In genomic region chr11:118215928-118216458, GRCm38 (mm10) we compare ENCODE assay signal across 15 mouse cellular contexts. TPM values are rescaled to one million over a fixed set of nuclear protein-coding genes. Genes with fewer than 3 reads are reported as not detected.
DNase-seq lines count a peak whose midpoint lies in the region; ATAC-seq and TF ChIP-seq lines count a peak whose summit lies in the region.
"Had no signal": no experiment of that assay in that cellular context is flagged by ENCODE, and none has a peak within 500 bp of the region (broad histone marks: within the 10 kb centered on the region; RNA-seq: fewer than 3 reads in every experiment).

No protein-coding gene starts in this region.

- no peak overlapping the region for H3K9ac ChIP-seq in liver, adult 2 months (ENCODE audit: low read depth, low read length)
- no peak overlapping the region for H3K9ac ChIP-seq in liver, embryonic 12.5 days
- no peak overlapping the region for H3K9ac ChIP-seq in embryonic facial prominence, embryonic 15.5 days
- H3K9ac ChIP-seq in stomach, embryonic 15.5 days = no peak overlapping the region
- H3K9ac ChIP-seq: forebrain, embryonic 12.5 days had no signal

- peak overlapping the region; percentile 30; the same call in 1 of the 2 replicates for H3K27ac ChIP-seq in liver, adult 2 months (replicated peaks; ENCODE audit: insufficient read depth, low read depth, low read length)
- H3K27ac ChIP-seq in liver, embryonic 12.5 days = no peak overlapping the region
- H3K27ac ChIP-seq in embryonic facial prominence, embryonic 15.5 days (replicated peaks) = peak overlapping the region; percentile 39; the same call in 1 of the 2 replicates
- peak overlapping the region; percentile 73 for H3K27ac ChIP-seq in stomach, embryonic 15.5 days
- H3K27ac ChIP-seq: forebrain, embryonic 12.5 days had no signal

- peaks cover 16% of the 10 kb centered on the region for H3K4me1 ChIP-seq in liver, adult 2 months (ENCODE audit: control insufficient read depth, insufficient read depth, low read length)
- peaks cover 22% of the 10 kb centered on the region for H3K4me1 ChIP-seq in liver, embryonic 12.5 days
- H3K4me1 ChIP-seq in embryonic facial prominence, embryonic 15.5 days = peaks cover 32% of the 10 kb centered on the region
- peaks cover 32% of the 10 kb centered on the region for H3K4me1 ChIP-seq in stomach, embryonic 15.5 days

- ATAC-seq in liver, embryonic 12.5 days = no peak
- ATAC-seq in embryonic facial prominence, embryonic 15.5 days (ENCODE audit: insufficient number of reproducible peaks, low FRiP score, low TSS enrichment, low read depth) = no peak
- peak; percentile 14; the same call in 1 of the 2 replicates for ATAC-seq in stomach, embryonic 15.5 days (ENCODE audit: insufficient read depth, low FRiP score, low read depth)
- ATAC-seq: hindbrain, embryonic 16.5 days had no signal

- no peak overlapping the region for H3K4me3 ChIP-seq in liver, adult 2 months (ENCODE audit: insufficient read depth, low read depth, low read length)
- H3K4me3 ChIP-seq in liver, embryonic 12.5 days = no peak overlapping the region
- H3K4me3 ChIP-seq in embryonic facial prominence, embryonic 15.5 days (replicated peaks) = no peak overlapping the region
- H3K4me3 ChIP-seq in stomach, embryonic 15.5 days (replicated peaks) = no peak overlapping the region
- H3K4me3 ChIP-seq: forebrain, embryonic 12.5 days had no signal

- intact Hi-C loops in heart, postnatal 14 days (cut with DNase I) = loop anchor here (5.0 kb wide), 1 partner anchor 34 kb away; no protein-coding TSS in a partner anchor

- peak; percentile 89 for DNase-seq in heart, adult 11 months
- no peak for DNase-seq in heart, postnatal 14 days
- no peak for DNase-seq in liver, adult 2 months (ENCODE audit: extremely low read depth, low read depth, low spot score)
- no peak for DNase-seq in MN1 (ENCODE audit: low spot score)
- no peak for DNase-seq in retina, postnatal 1 day
- DNase-seq: adrenal gland, postnatal 10 days; cerebellum, adult 11 months; gastrocnemius, postnatal 25 days; kidney, postnatal 25 days; thymus, postnatal 25 days had no signal

- H3K9me3 ChIP-seq in liver, embryonic 12.5 days (replicated peaks) = no peaks in the 10 kb centered on the region
- H3K9me3 ChIP-seq in embryonic facial prominence, embryonic 15.5 days (replicated peaks) = no peaks in the 10 kb centered on the region
- no peaks in the 10 kb centered on the region for H3K9me3 ChIP-seq in stomach, embryonic 15.5 days
- H3K9me3 ChIP-seq: forebrain, embryonic 12.5 days had no signal

- peaks cover 46% of the 10 kb centered on the region for H3K79me2 ChIP-seq in liver, adult 2 months (ENCODE audit: control insufficient read depth, insufficient read depth, low read length)

- TF ChIP-seq POLR2A in liver, adult 2 months (IDR thresholded peaks at IDR 0.05; ENCODE audit: extremely low read depth, insufficient read depth, low read length) = no peak

- no peak overlapping the region for H3K4me2 ChIP-seq in liver, embryonic 12.5 days
- H3K4me2 ChIP-seq in embryonic facial prominence, embryonic 15.5 days (replicated peaks) = no peak overlapping the region
- H3K4me2 ChIP-seq in stomach, embryonic 15.5 days = no peak overlapping the region
- H3K4me2 ChIP-seq: forebrain, embryonic 12.5 days had no signal

- 38% methylated on average over 5 of the region's 5 CpGs for WGBS in liver, adult 2 months
- 60% methylated on average over 5 of the region's 5 CpGs for WGBS in liver, embryonic 12.5 days (ENCODE audit: insufficient replicate concordance)
- 38% methylated on average over 5 of the region's 5 CpGs for WGBS in embryonic facial prominence, embryonic 15.5 days
- WGBS in stomach, embryonic 15.5 days = 48% methylated on average over 5 of the region's 5 CpGs

- no peak for TF ChIP-seq CTCF in liver, adult 2 months (IDR thresholded peaks at IDR 0.05; ENCODE audit: low read depth, low read length)

- no peaks in the 10 kb centered on the region for H3K36me3 ChIP-seq in liver, adult 2 months (ENCODE audit: control insufficient read depth, insufficient read depth, low read length)
- no peaks in the 10 kb centered on the region for H3K36me3 ChIP-seq in liver, embryonic 12.5 days
- H3K36me3 ChIP-seq in embryonic facial prominence, embryonic 15.5 days = no peaks in the 10 kb centered on the region
- H3K36me3 ChIP-seq in stomach, embryonic 15.5 days = no peaks in the 10 kb centered on the region
- H3K36me3 ChIP-seq: forebrain, embryonic 12.5 days had no signal

- no peaks in the 10 kb centered on the region for H3K27me3 ChIP-seq in liver, adult 2 months (ENCODE audit: control insufficient read depth, insufficient read depth, low read length)
- no peaks in the 10 kb centered on the region for H3K27me3 ChIP-seq in liver, embryonic 12.5 days (replicated peaks)
- H3K27me3 ChIP-seq in embryonic facial prominence, embryonic 15.5 days = no peaks in the 10 kb centered on the region
- H3K27me3 ChIP-seq in stomach, embryonic 15.5 days (replicated peaks) = no peaks in the 10 kb centered on the region
- H3K27me3 ChIP-seq: forebrain, embryonic 12.5 days had no signal

RNA-seq across cellular contexts. Expression of gene Cyth1, which starts 32.4 kb away (rescaled TPM):
- total RNA-seq in heart, postnatal 14 days (2021) = 10 to 100 TPM; 56.4 to 60.9 TPM
- total RNA-seq in liver, adult 2 months (2014; rRNA removed) = 26.8 and 32.4 TPM in 2 replicates
- 13.9 and 14.7 TPM in 2 replicates for polyA plus RNA-seq in liver, adult 2 months (2012; rRNA removed)
- 4.7 and 5.4 TPM in 2 replicates for polyA plus RNA-seq in liver, embryonic 12.5 days (2016; fragmentation: Nextera tagmentation; extraction: Ambion mirVana)
- 19.5 and 20.4 TPM in 2 replicates for polyA plus RNA-seq in embryonic facial prominence, embryonic 15.5 days (2015; fragmentation: Nextera tagmentation; extraction: Ambion mirVana)
- 13.8 and 13.9 TPM in 2 replicates for polyA plus RNA-seq in stomach, embryonic 15.5 days (2015; fragmentation: Nextera tagmentation; extraction: Ambion mirVana)
